Mouse (Mus musculus) ES-Bruce4 (cell line): ENCODE results near the gene Trabd. TPM values are rescaled to one million over a fixed set of nuclear protein-coding genes. Genes with fewer than 3 reads are reported as not detected.

Experiments used
- H3K27ac ChIP-seq: 2 replicates; pipeline ENCODE4 v1.5.1; 2012; ENCODE audit warnings: low read length, inconsistent platforms; ENCODE audit not compliant: insufficient read depth
- H3K27me3 ChIP-seq: 2 replicates; pipeline ENCODE4 v1.6.1; 2012; ENCODE audit warnings: mild to moderate bottlenecking, low read length, inconsistent platforms; ENCODE audit not compliant: control insufficient read depth, poor library complexity, insufficient read depth, severe bottlenecking
- H3K36me3 ChIP-seq: 2 replicates; pipeline ENCODE4 v1.6.1; 2012; ENCODE audit warnings: inconsistent platforms, mild to moderate bottlenecking, low read length, moderate library complexity; ENCODE audit not compliant: control insufficient read depth, poor library complexity, insufficient read depth, severe bottlenecking
- H3K4me1 ChIP-seq: one replicate; pipeline ENCODE4 v1.8.1; 2011; ENCODE audit warnings: low read length; ENCODE audit not compliant: control insufficient read depth, insufficient read depth
- H3K4me3 ChIP-seq: 2 replicates; pipeline ENCODE4 v1.5.1; 2011; ENCODE audit warnings: low read depth, mild to moderate bottlenecking, low read length
- H3K9ac ChIP-seq: 2 replicates; pipeline ENCODE4 v1.6.1; 2012; ENCODE audit warnings: low read depth, mild to moderate bottlenecking, inconsistent platforms; ENCODE audit not compliant: poor library complexity, severe bottlenecking
- H3K9me3 ChIP-seq: replicated peaks from 2 replicates; pipeline ENCODE4 v1.6.1; 2012; ENCODE audit warnings: mild to moderate bottlenecking, low read length, inconsistent platforms; ENCODE audit not compliant: control insufficient read depth, poor library complexity, insufficient read depth, severe bottlenecking
- CTCF ChIP-seq: IDR thresholded peaks from one replicate; pipeline ENCODE4 v1.8.1; 2011; ENCODE audit warnings: low read depth, low read length
- EP300 ChIP-seq: IDR thresholded peaks from 2 replicates; pipeline ENCODE4 v1.6.1; 2011; ENCODE audit warnings: low read depth, low read length; ENCODE audit not compliant: insufficient read depth
- POLR2A ChIP-seq: IDR thresholded peaks from one replicate; pipeline ENCODE4 v1.8.1; 2011; ENCODE audit warnings: low read length; ENCODE audit not compliant: insufficient read depth
- polyA plus RNA-seq: library from polyadenylated mRNA; stranded (reverse); fragments of >200 nt; gene quantifications from 2 replicates; pipeline ENCODE4 v1.2.4, GENCODE M21; 2011; ENCODE audit warnings: low read depth; ENCODE audit not compliant: missing spikeins, insufficient read depth, insufficient read length

Gene Trabd
- polyA plus RNA-seq, 1 experiment, result 19.7 TPM

DNA sequence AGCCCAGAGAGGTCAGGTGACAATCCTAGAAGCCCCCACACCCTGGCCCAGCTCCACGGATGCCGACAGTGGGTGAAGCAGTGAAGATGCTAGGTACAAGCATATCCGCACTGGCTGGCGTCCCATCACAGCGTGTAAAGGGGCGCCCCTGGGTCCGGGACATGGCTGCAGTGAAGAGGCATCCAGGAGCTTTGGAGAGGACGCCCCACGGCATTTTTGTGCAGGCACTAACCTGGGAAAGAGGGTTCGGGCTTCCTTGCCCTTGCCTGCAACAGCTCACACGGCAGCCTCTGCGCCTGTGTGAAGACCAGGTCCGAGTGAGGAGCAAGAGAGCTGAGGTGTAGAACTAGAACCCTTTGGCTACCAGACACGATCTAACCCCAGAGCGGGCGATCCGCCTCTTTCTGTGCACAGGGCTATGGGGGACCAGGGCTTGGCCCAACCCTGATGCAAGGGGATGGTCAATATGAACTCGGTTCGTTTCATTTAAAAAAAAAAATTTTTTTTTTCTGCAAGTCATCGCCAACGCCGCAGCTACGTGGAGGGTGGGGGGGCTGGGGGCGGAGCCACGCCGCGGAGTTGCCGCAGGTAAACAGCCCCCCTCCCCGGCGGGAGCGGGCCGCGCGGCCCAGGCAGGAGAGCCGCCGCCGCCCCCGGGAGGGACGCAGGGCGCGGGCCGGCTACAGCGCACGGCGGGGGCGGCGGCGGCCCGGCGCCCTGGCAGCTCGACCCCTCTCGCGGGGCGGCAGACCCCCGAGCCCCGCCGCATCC, 15.6 kb upstream of the Trabd start, which contains the start of gene Panx2:
Gene Panx2 (plus strand): TSS at position 574 of the 771 bp plus-strand sequence.
- Histone ChIP-seq H3K9me3 (no peaks in the 10 kb centered on the region), H3K4me3 (peak within 1 kb of the TSS; percentile 67), H3K36me3 (no peaks in the 10 kb centered on the region), H3K9ac (peak within 1 kb of the TSS; percentile 62), H3K27me3 (peaks cover 2% of the 10 kb centered on the region; the same call in 1 of the 2 replicates), H3K4me1 (peaks cover 2% of the 10 kb centered on the region), H3K27ac (no peak within 1 kb of the TSS)
- TF ChIP-seq POLR2A, result no peak
- no peak for TF ChIP-seq EP300
- TF ChIP-seq CTCF, result no peak

DNA sequence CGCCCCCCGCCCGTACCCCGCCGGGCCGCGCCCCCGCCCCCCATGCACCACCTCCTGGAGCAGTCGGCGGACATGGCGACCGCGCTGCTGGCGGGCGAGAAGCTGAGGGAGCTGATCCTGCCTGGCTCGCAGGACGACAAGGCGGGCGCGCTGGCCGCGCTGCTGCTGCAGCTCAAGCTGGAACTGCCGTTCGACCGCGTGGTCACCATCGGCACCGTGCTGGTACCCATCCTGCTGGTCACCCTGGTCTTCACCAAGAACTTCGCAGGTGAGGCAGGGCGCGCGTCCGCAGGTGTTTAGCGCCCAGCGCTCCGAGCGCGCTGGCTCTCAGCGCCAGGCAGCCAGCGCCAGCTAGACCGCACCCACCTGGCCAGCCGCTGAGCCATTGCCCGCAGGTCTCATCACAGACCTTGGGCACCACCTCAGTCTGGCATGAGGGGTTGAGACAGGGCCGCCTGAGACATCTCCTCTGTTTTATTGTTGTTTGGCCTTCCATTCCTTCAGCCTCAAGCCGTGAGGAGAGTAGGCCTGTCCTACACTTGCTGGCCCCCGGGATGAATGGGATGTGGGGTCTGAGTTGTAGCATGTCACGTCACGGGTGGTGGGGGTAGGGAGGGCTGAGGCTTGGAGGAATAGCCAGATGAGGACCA, 14.8 kb upstream of the Trabd start:
- TF ChIP-seq POLR2A (no peak), CTCF (no peak), EP300 (no peak)
- Histone ChIP-seq H3K4me3 (peak overlapping the region; percentile 64), H3K27me3 (peaks cover 2% of the 10 kb centered on the region; the same call in 1 of the 2 replicates), H3K9me3 (no peaks in the 10 kb centered on the region), H3K27ac (no peak overlapping the region), H3K9ac (peak overlapping the region; percentile 62), H3K36me3 (no peaks in the 10 kb centered on the region), H3K4me1 (peaks cover 2% of the 10 kb centered on the region)

DNA sequence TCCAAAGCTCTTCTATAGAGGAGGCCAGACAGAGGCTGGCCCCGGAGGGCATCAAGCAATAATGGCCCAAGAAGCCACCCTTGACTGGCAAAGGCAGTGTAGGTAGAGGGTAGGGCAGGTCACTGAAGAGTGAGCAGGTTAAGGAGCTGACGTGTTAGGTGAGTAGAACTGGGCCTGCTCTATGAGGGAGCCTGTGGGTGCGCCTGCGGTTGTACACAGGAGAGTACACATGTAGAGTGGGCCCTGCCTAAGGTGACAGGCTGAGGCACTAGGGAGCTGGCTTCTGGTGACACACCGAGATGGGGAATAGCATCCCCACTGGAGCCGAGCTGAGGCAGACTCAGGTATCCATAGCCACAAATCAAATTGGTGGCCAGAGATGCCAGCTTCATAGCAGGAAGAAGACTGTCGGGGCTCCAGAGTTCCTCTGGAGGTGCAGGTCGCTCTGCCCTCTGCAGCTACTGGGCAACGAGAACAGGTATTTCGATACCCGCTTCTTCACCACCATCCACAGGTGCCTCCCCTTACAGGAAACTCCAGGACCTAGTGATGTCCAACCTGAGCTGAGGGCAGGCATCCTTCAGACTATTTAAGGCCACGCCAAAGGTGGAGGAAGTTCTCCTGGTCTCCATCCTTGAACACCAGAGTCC, 14.0 kb upstream of the Trabd start:
- no peak for TF ChIP-seq CTCF
- no peak for TF ChIP-seq POLR2A
- no peak for TF ChIP-seq EP300
- Histone ChIP-seq H3K9me3 (no peaks in the 10 kb centered on the region), H3K4me3 (no peak overlapping the region), H3K27me3 (peaks cover 2% of the 10 kb centered on the region; the same call in 1 of the 2 replicates), H3K27ac (no peak overlapping the region), H3K4me1 (peaks cover 2% of the 10 kb centered on the region), H3K9ac (no peak overlapping the region), H3K36me3 (no peaks in the 10 kb centered on the region)

DNA sequence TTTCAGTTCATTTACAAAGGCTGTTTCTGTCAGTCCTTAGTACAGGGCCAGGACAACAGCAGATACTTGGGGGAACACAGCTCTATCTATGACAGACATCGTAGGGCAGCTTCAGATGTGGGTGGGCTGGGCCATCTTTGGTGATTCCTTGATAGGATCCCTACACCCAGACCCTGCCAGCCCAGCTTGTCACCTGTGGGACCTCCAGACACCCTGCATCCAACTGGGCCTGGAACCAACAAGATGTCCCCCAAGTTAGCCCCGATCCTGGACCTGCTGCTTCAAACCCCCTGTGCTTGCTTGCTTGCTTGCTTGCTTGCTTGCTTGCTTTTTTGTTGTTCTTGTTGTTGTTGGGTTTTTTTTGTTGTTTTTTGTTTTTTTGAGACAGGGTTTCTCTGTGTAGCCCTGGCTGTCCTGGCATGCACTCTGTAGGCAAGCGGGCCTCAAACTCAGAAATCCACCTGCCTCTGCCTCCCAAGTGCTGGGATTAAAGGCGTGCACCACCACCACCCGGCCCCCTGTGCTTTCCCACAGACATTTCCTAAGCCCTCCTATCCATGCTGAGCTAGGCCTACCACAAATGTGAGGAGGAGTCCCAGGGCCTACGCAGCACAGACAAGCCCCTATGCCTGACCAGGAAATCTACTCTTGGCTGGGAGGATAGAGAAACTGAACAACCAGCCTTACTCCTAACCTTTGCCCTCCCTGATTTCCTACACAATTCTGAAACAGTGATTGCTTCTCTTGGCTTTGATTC, 13.0 kb upstream of the Trabd start:
- H3K27ac ChIP-seq, result no peak overlapping the region
- H3K36me3 ChIP-seq, result no peaks in the 10 kb centered on the region
- H3K9me3 ChIP-seq, result no peaks in the 10 kb centered on the region
- H3K27me3 ChIP-seq, result peaks cover 2% of the 10 kb centered on the region; the same call in 1 of the 2 replicates
- no peak overlapping the region for H3K4me3 ChIP-seq
- TF ChIP-seq EP300 (no peak), POLR2A (no peak), CTCF (no peak)
- no peak overlapping the region for H3K9ac ChIP-seq
- H3K4me1 ChIP-seq, result peaks cover 2% of the 10 kb centered on the region

DNA sequence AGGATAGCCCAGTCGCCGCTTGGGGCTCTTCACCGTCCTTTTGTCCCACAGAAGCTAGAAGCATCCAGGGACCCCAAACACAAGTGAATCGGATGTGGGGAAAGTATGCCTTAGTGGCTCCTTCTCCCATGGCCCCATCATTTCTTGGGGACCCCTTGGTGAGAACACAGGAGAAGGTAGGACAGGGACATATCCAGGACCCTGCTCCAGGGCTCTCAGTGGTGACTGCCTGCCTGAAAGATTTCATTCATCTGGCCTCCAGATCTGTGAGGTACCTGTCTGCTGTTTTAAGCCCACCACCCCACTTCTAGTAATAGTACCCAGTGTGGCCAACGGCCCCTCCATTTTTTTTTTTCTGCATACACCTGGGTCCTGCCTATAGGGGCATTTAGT, 12.4 kb upstream of the Trabd start:
- no peaks in the 10 kb centered on the region for H3K9me3 ChIP-seq
- no peak overlapping the region for H3K27ac ChIP-seq
- TF ChIP-seq EP300 (no peak), POLR2A (no peak), CTCF (no peak)
- peaks cover 2% of the 10 kb centered on the region; the same call in 1 of the 2 replicates for H3K27me3 ChIP-seq
- no peak overlapping the region for H3K9ac ChIP-seq
- no peak overlapping the region for H3K4me3 ChIP-seq
- peaks cover 2% of the 10 kb centered on the region for H3K4me1 ChIP-seq
- H3K36me3 ChIP-seq, result no peaks in the 10 kb centered on the region
